Mouse (Mus musculus) liver, embryonic 13.5 days (tissue): ENCODE results near the gene Adam22. TPM values are rescaled to one million over a fixed set of nuclear protein-coding genes. Genes with fewer than 3 reads are reported as not detected.
"Not testable (repeated sequence)": the region's sequence is repeated elsewhere in the genome, so short reads cannot be mapped to it uniquely, and the experiment has no call there.

Source experiments
- ATAC-seq: fragments of 200-750 bp; cut with Nextera tagmentation; 2 replicates; pipeline ENCODE4 v1.8.0; 2017; ENCODE audit warnings: low read depth, mild to moderate bottlenecking, moderate number of reproducible peaks, moderate library complexity
- DNase-seq: peaks from one replicate; pipeline ENCODE4 v3.0.0; 2022
- H3K27ac ChIP-seq: fragments of 300-500 bp; sonication (generic); 2 replicates; pipeline ENCODE4 v1.5.1; 2015; ENCODE audit warnings: moderate library complexity, mild to moderate bottlenecking, inconsistent platforms
- H3K27me3 ChIP-seq: fragments of 300-500 bp; sonication (generic); 2 replicates; pipeline ENCODE4 v1.6.1; 2015; ENCODE audit warnings: mild to moderate bottlenecking, inconsistent platforms
- H3K36me3 ChIP-seq: fragments of 300-500 bp; sonication (generic); 2 replicates; pipeline ENCODE4 v1.6.1; 2015; ENCODE audit warnings: mild to moderate bottlenecking, inconsistent platforms
- H3K4me1 ChIP-seq: fragments of 300-500 bp; sonication (generic); replicated peaks from 2 replicates; pipeline ENCODE4 v1.6.1; 2015; ENCODE audit warnings: inconsistent platforms
- H3K4me2 ChIP-seq: fragments of 300-500 bp; sonication (generic); 2 replicates; pipeline ENCODE4 v1.6.1; 2015; ENCODE audit warnings: inconsistent platforms, mild to moderate bottlenecking, moderate library complexity
- H3K4me3 ChIP-seq: fragments of 300-500 bp; sonication (generic); replicated peaks from 2 replicates; pipeline ENCODE4 v1.5.1; 2015; ENCODE audit warnings: mild to moderate bottlenecking, inconsistent platforms
- H3K9ac ChIP-seq: fragments of 300-500 bp; sonication (generic); 2 replicates; pipeline ENCODE4 v1.6.1; 2015; ENCODE audit warnings: mild to moderate bottlenecking, inconsistent platforms
- H3K9me3 ChIP-seq: fragments of 300-500 bp; sonication (generic); replicated peaks from 2 replicates; pipeline ENCODE4 v1.6.1; 2016; ENCODE audit warnings: inconsistent platforms
- WGBS: fragments of 180-500 bp; shearing (Covaris S2); methylation state at CpG from one replicate; pipeline ENCODE4 v1.1.7; 2015; ENCODE audit not compliant: insufficient replicate concordance; 5-methylcytosine and 5-hydroxymethylcytosine counted together
- polyA plus RNA-seq: library from polyadenylated mRNA; unstranded; fragments of >200 nt; fragmentation: Nextera tagmentation; extraction: Ambion mirVana; gene quantifications from 2 replicates; pipeline ENCODE4 v1.2.1, GENCODE M21; 2015

Gene Adam22
- polyA plus RNA-seq, 1 experiment from 2014 or later = 0.40 TPM

- no peak for ATAC-seq
- H3K27ac ChIP-seq = no peak overlapping the region
These were observed 124.8 kb downstream of the Adam22 start for GRCm38 (mm10) chr5:8243064-8243615.

GRCm38 (mm10) chr5:8242660-8243059, 125.3 kb downstream of the Adam22 start:
- ATAC-seq = no peak
- no peak for DNase-seq
- no peaks in the 10 kb centered on the region for H3K4me1 ChIP-seq
- H3K9me3 ChIP-seq = no peaks in the 10 kb centered on the region
- H3K4me3 ChIP-seq = no peak overlapping the region
- H3K4me2 ChIP-seq = no peak overlapping the region
- WGBS = 80% methylated on average over 1 of the region's 1 CpGs
- H3K27me3 ChIP-seq = no peaks in the 10 kb centered on the region
- no peaks in the 10 kb centered on the region for H3K36me3 ChIP-seq
- no peak overlapping the region for H3K27ac ChIP-seq
- H3K9ac ChIP-seq = no peak overlapping the region

More at GRCm38 (mm10) chr5:8243064-8243615, 124.8 kb downstream of the Adam22 start:
- Histone ChIP-seq H3K27me3 (no peaks in the 10 kb centered on the region), H3K4me2 (no peak overlapping the region), H3K36me3 (no peaks in the 10 kb centered on the region), H3K9ac (no peak overlapping the region), H3K9me3 (no peaks in the 10 kb centered on the region), H3K4me3 (no peak overlapping the region), H3K4me1 (no peaks in the 10 kb centered on the region)
- no peak for DNase-seq
- WGBS = 42% methylated on average over 4 of the region's 4 CpGs

- H3K4me1 ChIP-seq = no peaks in the 10 kb centered on the region
- no peak for DNase-seq
- H3K4me3 ChIP-seq = no peak overlapping the region
- H3K36me3 ChIP-seq = no peaks in the 10 kb centered on the region
- H3K9ac ChIP-seq = no peak overlapping the region
- no peak for ATAC-seq
- no peaks in the 10 kb centered on the region for H3K9me3 ChIP-seq
- no peak overlapping the region for H3K27ac ChIP-seq
- no peaks in the 10 kb centered on the region for H3K27me3 ChIP-seq
- no peak overlapping the region for H3K4me2 ChIP-seq
- WGBS = 42% methylated on average over 1 of the region's 1 CpGs
These were observed 140.9 kb downstream of the Adam22 start for GRCm38 (mm10) chr5:8227073-8227472.

- Histone ChIP-seq H3K36me3 (no peaks in the 10 kb centered on the region), H3K4me2 (no peak overlapping the region), H3K27me3 (no peaks in the 10 kb centered on the region), H3K27ac (no peak overlapping the region), H3K9me3 (no peaks in the 10 kb centered on the region), H3K9ac (no peak overlapping the region), H3K4me1 (no peaks in the 10 kb centered on the region), H3K4me3 (no peak overlapping the region)
- 73% methylated on average over 4 of the region's 4 CpGs for WGBS
- DNase-seq (no peak), ATAC-seq (no peak)
These were observed 143.6 kb downstream of the Adam22 start for GRCm38 (mm10) chr5:8224321-8224705.

DNA sequence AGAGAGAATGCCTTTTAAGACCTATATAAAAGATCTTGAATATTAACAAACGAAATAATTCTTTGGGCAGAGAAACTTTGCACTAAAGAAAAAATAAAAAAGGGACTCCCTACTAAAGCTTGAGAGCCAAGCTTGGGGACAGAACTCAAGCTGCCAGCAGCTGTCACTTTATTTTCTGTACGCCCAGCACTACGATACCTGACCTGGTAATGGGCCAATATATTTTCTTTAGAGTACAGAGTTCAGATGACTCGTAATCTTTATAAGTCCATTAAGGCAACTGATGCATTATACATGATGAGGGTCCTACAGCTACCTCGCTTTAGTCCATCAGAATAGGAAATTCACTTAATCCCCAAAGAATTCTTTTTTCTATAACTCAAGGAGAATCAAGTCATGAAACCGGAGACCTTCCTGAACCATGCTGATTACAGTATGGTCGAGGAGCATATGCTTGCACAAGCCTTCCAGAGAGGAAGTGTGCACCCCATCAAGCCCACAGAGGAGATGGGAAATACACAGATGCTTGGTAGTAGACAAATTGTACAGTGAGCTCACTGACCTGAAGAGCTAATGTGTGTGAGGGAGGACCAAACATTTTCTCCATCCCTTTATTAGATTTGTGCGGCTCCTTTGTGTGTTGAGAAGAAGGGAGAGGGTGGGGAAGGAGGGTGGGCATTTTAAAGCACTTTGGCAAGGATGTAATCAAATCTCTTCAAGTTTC, 144.2 kb downstream of the Adam22 start:
- no peaks in the 10 kb centered on the region for H3K27me3 ChIP-seq
- DNase-seq (no peak), ATAC-seq (no peak)
- no peak overlapping the region for H3K9ac ChIP-seq
- H3K27ac ChIP-seq = no peak overlapping the region
- H3K4me2 ChIP-seq = no peak overlapping the region
- no peaks in the 10 kb centered on the region for H3K9me3 ChIP-seq
- WGBS = 60% methylated on average over 8 of the region's 8 CpGs
- no peaks in the 10 kb centered on the region for H3K4me1 ChIP-seq
- H3K36me3 ChIP-seq = no peaks in the 10 kb centered on the region
- no peak overlapping the region for H3K4me3 ChIP-seq

GRCm38 (mm10) chr5:8221630-8222029, 146.3 kb downstream of the Adam22 start:
- WGBS = 65% methylated on average over 5 of the region's 5 CpGs
- DNase-seq = no peak
- H3K4me1 ChIP-seq = no peaks in the 10 kb centered on the region
- H3K4me3 ChIP-seq = no peak overlapping the region
- no peaks in the 10 kb centered on the region for H3K36me3 ChIP-seq
- H3K9ac ChIP-seq = no peak overlapping the region
- H3K27me3 ChIP-seq = no peaks in the 10 kb centered on the region
- H3K27ac ChIP-seq = no peak overlapping the region
- no peak for ATAC-seq
- no peaks in the 10 kb centered on the region for H3K9me3 ChIP-seq
- no peak overlapping the region for H3K4me2 ChIP-seq

DNA sequence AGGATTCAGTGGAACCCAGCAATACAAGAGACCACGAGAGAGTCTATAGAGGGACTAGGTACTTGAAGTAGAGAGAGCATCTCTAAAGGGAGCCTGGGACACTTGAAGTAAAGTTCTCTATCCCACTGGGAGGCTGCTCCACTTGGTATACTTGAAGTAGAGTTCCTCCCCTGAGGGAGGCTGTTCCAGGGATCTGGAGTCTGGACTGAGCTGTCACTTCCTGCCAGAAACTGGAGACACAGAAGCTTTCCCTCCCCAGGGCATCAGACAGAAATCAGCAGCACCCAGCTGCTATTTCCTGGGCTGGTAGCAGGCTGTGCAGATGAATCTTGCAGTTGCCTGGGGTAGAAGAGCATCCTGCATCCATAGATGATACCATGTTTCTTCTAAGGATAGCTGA, 152.1 kb downstream of the Adam22 start:
- 45% methylated on average over 1 of the region's 1 CpGs for WGBS
- Histone ChIP-seq H3K9me3 (no peaks in the 10 kb centered on the region), H3K36me3 (no peaks in the 10 kb centered on the region), H3K27ac (no peak overlapping the region), H3K4me1 (no peaks in the 10 kb centered on the region), H3K27me3 (no peaks in the 10 kb centered on the region), H3K4me3 (no peak overlapping the region), H3K9ac (no peak overlapping the region), H3K4me2 (no peak overlapping the region)
- ATAC-seq (no peak), DNase-seq (no peak)

- not testable (repeated sequence) for H3K4me2 ChIP-seq, H3K4me1 ChIP-seq, H3K9me3 ChIP-seq, DNase-seq, H3K9ac ChIP-seq, H3K36me3 ChIP-seq, H3K27me3 ChIP-seq, H3K4me3 ChIP-seq, H3K27ac ChIP-seq, ATAC-seq
- 60% methylated on average over 1 of the region's 1 CpGs for WGBS
These were observed 183.0 kb downstream of the Adam22 start for GRCm38 (mm10) chr5:8184992-8185391.

DNA sequence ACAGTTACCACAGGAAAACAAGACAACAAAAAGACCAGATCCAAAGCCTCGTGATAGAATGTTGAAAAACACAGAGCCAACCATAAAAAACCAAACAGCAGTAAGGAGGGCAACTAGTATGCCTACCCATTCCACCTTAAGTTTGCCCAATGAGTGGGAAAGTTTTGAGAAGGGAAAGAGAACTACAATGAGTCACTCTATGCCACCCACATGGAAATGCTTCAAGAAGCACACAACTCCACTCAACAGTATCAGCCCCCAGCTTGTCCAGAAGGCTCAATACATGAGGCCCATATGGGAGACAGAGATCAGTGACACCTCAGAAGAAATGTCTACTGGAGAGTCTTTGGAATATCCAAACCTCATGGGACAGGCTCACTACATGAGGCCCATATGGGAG, 187.3 kb downstream of the Adam22 start:
- ATAC-seq (no peak), DNase-seq (no peak)
- Histone ChIP-seq H3K4me3 (no peak overlapping the region), H3K4me2 (no peak overlapping the region), H3K27me3 (no peaks in the 10 kb centered on the region), H3K9me3 (no peaks in the 10 kb centered on the region), H3K4me1 (no peaks in the 10 kb centered on the region), H3K36me3 (no peaks in the 10 kb centered on the region), H3K27ac (no peak overlapping the region), H3K9ac (no peak overlapping the region)
- 43% methylated on average over 1 of the region's 1 CpGs for WGBS

DNA sequence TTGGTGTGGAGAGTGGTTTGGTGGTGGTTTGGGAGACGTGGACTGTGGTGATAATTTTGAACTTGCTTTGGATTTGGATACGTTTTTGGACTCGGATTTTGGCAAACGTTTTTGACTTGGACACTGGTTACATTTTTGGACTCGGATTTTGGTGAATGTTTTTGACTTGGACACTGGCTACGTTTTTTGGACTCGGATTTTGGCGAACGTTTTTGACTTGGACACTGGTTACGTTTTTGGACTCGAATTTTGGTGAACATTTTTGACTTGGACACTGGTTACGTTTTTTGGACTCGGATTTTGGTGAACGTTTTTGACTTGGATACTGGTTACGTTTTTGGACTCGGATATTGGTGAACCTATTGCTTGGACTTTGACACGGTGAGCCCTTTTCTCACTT, 189.8 kb downstream of the Adam22 start:
- Histone ChIP-seq H3K27me3 (no peaks in the 10 kb centered on the region), H3K36me3 (no peaks in the 10 kb centered on the region), H3K4me3 (no peak overlapping the region), H3K4me2 (no peak overlapping the region), H3K9ac (no peak overlapping the region), H3K4me1 (no peaks in the 10 kb centered on the region), H3K27ac (no peak overlapping the region), H3K9me3 (no peaks in the 10 kb centered on the region)
- 65% methylated on average over 17 of the region's 17 CpGs for WGBS
- no peak for DNase-seq
- no peak for ATAC-seq

DNA sequence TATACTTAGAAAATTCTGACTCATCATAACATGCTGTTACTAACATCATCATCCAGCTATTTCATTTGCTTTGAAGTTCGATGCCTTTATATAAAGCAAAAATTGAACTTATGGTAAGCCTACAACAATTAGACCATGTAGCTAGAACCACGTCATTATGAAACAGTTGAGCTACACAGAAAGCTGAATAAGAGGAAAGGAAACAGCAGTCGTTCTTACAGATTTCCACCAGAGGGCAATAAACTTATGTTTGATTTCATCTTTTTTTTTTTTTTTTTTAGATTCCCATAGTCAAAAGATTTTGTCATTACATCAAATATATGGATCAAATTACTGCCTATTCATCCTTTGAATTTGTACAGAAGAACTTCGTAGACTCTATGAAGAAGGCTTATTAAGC, 203.2 kb downstream of the Adam22 start:
- H3K4me1 ChIP-seq = no peaks in the 10 kb centered on the region

DNA sequence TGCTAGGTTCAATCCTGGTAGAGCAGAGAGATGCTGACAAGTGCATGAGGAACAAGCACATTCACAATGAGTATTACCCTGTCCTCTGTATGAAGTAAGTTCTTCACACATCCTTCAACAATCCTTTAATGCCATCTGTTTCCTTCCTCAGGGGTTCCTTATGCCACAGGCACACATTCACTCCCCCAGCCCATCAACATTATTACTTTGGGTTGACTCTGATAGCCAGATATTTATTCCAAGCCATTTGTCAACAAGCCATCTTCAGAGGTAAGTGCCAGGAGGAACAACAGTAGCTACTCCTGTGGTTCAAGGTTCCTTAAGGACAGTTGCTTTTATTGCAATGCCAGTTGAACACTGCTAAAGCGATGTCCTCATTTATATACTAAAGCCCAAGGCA, 216.3 kb downstream of the Adam22 start:
- ATAC-seq = no peak
- WGBS = 59% methylated on average over 1 of the region's 1 CpGs

More for the DNA sequence above, 203.2 kb downstream of the Adam22 start:
- Histone ChIP-seq H3K36me3 (no peaks in the 10 kb centered on the region), H3K9me3 (no peaks in the 10 kb centered on the region), H3K4me3 (no peak overlapping the region), H3K4me2 (no peak overlapping the region), H3K9ac (no peak overlapping the region), H3K27ac (no peak overlapping the region), H3K27me3 (no peaks in the 10 kb centered on the region)
- DNase-seq = no peak
- no peak for ATAC-seq
- WGBS = 40% methylated on average over 4 of the region's 4 CpGs

More for the DNA sequence above, 216.3 kb downstream of the Adam22 start:
- H3K9ac ChIP-seq = no peak overlapping the region
- H3K27ac ChIP-seq = no peak overlapping the region
- no peaks in the 10 kb centered on the region for H3K9me3 ChIP-seq
- no peak overlapping the region for H3K4me2 ChIP-seq
- H3K27me3 ChIP-seq = no peaks in the 10 kb centered on the region
- H3K36me3 ChIP-seq = no peaks in the 10 kb centered on the region
- H3K4me3 ChIP-seq = no peak overlapping the region
- H3K4me1 ChIP-seq = no peaks in the 10 kb centered on the region
- no peak for DNase-seq
